Mouse (Mus musculus): Measurements from ENCODE around the gene Hoxc5.

Gene Hoxc5

DNA sequence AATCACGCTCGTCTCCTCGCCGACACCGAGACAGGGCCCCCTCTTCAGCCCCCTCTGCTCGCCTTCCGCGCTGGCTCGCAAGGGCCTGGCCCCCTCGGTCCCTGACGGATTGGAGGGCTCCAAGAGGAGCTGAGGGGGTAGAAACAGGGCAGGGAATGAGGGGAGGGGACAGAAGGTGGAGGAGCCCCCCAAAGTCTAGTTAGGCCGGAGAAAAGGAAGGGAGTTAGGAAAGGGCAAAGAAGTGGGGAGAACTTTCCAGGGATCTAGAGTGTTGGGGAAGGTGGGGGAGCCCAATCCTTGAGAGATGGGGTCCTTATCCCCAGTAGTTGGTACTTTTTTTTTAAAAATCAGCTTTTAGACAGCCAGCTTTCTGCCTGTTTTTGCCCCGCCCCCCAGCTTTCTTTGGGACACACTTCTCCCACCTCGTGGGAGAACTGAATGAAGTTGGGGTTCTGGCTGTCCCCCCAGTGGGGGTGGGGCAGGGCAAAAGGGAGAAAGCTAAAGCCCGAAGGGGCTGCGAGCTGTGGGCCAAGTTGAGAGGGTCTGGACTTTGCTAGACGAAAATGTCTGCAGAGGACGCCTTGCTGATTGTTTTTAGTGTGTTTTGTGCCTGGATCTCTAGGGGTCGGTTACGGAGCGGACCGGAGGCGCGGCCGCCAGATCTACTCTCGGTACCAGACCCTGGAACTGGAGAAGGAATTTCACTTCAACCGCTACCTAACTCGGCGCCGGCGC lies 43.0 kb downstream of the Hoxc5 start:
- DNase-seq (ENCODE audit: low read depth in 2 of 2, low spot score in 2 of 2): no peak

DNA sequence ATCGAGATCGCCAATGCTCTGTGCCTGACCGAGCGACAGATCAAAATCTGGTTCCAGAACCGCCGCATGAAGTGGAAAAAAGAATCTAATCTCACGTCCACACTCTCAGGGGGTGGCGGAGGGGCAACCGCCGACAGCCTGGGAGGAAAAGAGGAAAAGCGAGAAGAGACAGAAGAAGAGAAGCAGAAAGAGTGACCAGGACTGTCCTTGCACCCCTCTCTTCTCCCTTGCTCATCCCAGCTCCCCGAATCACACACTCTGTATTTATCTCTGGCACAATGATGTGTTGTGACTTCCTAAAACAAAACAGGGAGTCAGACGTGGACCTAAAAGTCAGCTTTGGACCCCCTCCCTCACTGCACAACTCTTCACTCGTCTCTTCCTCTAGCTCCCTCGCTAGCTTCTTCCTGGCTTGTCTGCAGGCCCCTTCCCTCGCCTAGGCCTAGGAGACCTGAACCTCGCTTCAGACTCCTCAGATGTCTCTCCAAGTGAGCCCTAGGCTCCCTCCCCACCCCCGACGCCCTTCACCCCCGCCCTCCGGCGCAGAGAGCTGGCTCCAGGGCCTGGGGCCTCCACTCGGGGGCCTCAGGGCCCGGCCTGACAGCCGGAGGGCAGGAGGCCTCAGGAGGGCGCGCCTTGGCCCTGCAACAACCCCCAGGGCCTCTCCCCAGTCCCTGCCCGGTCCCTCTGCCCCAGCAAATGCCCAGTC lies 43.8 kb downstream of the Hoxc5 start:
- no peak for DNase-seq (ENCODE audit: low read depth in 2 of 2, low spot score in 2 of 2)

DNA sequence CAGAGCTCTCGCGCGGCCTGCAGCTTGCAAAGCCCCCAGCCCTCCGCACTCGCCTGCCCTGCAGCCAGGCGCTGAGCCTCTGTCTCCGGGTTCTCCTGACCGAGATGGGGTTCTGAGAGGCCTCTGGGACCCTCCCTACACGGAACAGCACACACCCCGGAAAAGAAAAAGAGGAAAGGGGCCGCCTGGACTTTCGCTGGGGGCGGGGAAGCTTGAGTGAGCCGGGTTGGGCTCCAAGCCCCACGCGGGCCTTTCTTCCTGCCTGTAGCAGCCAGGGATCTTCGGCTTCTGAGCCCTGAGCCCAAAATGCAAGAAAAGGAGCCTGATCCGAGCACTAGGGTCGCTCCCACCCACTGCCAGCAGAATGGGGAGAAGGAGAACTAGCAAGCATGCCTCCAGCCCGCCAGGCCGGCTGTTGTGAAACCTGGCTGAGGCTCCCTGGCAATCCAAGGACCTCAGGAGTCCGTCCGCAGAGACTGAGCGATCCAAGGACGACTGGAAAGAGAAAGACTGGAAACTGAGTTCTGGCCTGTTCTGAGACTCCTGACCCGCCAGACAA lies 44.8 kb downstream of the Hoxc5 start:
- no peak for DNase-seq (ENCODE audit: low read depth in 2 of 2, low spot score in 2 of 2)

- no peak for DNase-seq (ENCODE audit: low read depth in 2 of 2, low spot score in 2 of 2)
Observed at GRCm38 (mm10) chr15:103013238-103013984, 46.2 kb downstream of the Hoxc5 start.

- DNase-seq (ENCODE audit: low read depth in 2 of 2, low spot score in 2 of 2): no peak
Observed at GRCm38 (mm10) chr15:103014166-103015008, 47.1 kb downstream of the Hoxc5 start.

GRCm38 (mm10) chr15:103015009-103015399 lies 47.8 kb downstream of the Hoxc5 start:
- DNase-seq (ENCODE audit: low read depth in 2 of 2, low spot score in 2 of 2): no peak

GRCm38 (mm10) chr15:103015406-103016166 lies 48.3 kb downstream of the Hoxc5 start:
- no peak for DNase-seq (ENCODE audit: low read depth in 2 of 2, low spot score in 2 of 2)

- no peak for DNase-seq (ENCODE audit: low read depth in 2 of 2, low spot score in 2 of 2)
Observed at GRCm38 (mm10) chr15:103018636-103019035, 51.4 kb downstream of the Hoxc5 start, which contains the start of gene Hoxc4. TSS of gene Hoxc4 (plus strand) at chr15:103018934.

DNA sequence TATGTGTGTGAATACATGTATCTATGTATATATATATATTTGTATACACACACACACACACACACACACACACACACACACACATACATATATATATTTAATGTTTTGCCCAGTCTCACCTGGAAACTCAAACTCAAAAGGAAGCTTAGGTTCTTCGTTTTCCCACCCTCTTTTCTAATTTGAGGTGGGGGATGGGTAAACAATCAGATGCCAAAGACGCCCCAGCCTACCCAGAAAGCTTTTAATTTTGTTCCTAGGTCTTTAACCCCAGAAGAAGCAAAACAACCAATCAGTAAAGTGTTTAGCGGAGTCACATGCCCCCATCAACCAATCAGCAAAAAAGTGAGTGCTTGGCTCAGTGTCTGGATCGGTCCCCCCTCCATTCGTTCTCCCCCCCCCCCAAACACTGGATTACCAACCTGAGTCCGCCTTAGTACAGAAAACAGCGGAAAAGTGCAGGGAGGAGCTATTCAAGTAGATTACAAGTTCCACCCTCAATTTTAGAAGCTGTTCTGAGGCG lies 53.7 kb downstream of the Hoxc5 start:
- DNase-seq (ENCODE audit: low read depth in 2 of 2, low spot score in 2 of 2): no peak

DNA sequence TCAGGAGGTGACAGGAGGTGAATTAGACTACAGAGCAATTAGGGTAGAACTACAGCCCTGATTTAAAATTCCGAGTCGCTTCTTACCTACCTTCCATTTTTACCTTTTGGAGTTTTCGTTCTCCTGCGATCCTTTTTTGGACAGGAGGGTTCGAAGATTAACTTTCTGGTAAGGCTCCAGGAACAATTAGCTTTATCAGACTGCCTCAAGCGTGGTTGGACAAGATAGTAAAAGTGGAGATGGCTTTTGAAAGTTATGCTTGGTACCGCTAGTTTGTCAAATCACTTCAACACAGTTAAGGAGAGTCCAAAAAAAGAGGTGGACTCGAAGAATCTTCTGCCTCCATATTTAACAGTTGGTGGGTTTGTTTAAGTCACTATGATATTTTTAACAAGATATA lies 54.3 kb downstream of the Hoxc5 start:
- DNase-seq (ENCODE audit: low read depth in 2 of 2, low spot score in 2 of 2): no peak

DNA sequence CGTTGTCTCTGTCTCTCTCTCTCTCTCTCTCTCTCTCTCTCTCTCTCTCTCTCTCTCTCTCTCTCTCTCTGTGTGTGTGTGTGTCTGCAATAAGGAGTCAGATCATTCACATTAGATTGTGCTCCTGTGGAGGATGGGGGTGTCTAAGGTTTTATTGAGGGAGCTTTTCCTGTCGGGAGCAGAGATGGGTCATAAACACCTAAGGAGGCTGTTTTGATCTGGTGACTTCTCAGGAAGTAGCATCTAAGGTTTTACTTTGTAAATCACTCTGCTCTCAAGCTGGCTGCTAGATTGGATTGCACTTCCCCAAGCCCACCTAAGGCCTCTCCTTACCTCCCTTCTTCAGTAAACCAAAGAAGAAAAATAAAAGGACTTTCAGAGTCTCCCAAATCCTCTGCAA lies 56.9 kb downstream of the Hoxc5 start:
- no peak for DNase-seq (ENCODE audit: low read depth in 2 of 2, low spot score in 2 of 2)

GRCm38 (mm10) chr15:103027266-103028235 lies 60.3 kb downstream of the Hoxc5 start:
- no peak for DNase-seq (ENCODE audit: low read depth in 2 of 2, low spot score in 2 of 2)

DNA sequence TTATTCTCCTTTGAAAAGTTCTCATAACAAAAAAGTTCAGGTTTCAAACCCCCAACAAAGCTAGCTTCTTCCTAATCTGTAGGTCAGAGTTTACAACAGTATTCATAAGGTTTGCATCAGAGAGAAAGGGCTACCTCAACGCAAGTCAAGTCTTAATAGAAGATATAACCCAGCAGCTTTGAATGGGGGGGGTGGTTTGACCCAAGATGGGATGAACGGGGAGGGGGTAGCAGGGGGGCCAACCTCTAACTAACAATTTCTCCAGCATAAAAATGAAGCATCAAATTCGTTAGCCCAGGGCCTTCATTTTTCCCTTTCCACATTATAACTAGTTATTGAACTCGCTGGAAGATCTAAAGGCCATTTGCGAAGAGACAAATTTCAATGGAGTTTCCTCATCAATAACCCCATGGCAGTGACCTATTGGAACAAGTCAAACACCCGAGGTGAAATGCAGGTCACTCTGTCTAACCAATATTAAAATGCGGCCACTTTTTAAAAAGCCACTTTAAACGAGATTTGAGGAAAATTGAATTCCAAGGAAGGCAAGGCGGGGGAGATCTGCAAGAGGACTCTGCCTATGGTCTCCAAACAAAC lies 61.8 kb downstream of the Hoxc5 start:
- DNase-seq (ENCODE audit: low read depth in 2 of 2, low spot score in 2 of 2): no peak

DNA sequence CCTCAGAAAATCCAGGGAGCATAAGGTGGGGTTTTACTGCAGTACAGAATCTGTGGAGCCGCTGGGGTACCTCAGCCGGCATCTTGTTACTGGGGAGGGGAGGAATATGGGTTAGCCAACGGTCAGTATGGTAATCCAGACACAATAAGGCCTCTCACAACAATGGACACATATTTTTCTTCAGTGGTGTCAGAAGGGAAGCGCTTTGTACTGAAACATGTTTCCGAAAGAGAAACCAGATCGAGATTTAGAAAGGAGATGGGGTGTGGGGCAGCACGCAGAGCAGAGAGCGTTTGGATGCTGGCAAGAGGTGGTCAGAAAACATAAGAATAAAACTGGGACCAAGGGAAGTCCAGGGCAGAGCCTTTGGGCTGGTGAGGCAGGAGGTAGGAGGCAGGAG lies 62.9 kb downstream of the Hoxc5 start:
- DNase-seq (ENCODE audit: low read depth in 2 of 2, low spot score in 2 of 2): no peak

DNA sequence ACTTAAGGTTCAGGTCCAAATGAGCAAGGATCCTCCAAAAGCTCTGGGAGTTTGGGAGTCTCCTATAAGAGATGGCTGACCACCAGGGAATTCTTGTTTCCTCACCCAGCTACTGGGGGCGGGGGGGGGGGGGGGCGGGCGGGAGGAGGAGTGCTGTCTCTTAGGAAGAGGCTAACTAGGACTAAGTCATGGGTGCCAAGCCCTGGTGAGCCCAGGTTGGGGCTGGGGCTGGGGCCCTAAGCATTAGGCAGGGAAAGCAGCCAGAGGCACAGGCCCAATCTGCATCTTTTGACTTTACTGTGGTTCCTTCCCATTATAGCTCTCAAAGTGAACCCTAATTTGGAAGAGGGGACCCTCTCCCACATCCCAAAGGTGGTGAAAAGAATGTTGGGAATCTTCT lies 64.9 kb downstream of the Hoxc5 start:
- no peak for DNase-seq (ENCODE audit: low read depth in 2 of 2, low spot score in 2 of 2)

DNA sequence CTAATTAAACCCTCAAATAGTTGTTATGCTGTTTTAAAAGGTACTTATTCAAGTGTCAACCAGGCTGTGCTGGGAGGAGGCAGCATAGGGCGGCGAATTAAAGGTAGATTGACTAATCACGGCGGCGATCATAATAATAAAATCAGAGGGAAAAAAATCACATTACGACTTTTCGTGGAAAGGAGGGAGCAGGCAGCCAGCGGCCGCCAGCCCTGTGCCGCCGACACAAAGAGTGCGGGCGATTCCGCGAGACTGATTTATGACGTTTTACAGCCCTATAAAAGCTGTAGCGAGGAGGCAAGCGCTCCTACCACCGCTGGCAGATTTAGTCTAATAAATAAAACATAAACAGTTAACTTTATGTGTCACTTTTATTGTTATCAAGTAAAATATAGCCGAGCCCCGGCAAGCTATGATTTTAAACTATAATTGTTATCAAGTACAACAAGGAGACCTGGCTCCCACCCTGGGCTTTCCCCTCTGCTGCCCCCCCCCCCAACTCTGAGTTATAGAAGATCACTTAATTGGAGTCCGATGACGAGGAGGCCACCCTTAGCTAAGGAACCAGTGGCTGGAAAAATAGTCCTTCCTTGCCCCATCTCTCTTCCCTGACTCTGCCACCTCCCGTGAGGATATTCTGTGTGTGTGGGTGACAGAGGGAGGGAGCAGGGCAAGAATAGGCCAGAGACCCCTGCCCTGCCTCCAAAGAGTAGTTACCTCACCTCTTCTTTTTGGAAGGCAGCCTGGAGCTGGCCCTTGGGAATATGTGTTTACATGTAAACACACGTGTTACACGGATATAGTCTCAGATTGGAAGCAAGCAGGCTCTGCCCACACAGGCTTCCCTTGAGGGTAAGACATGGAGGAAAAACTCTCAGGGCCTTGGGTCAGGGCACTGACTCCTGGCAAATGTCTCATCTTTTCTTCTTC lies 65.7 kb downstream of the Hoxc5 start:
- DNase-seq (ENCODE audit: low read depth in 2 of 2, low spot score in 2 of 2): no peak

Measured in CD8-positive naive resting alpha-beta T cell, adult 2 months (primary cell).